Mouse (Mus musculus): Measurements from ENCODE around the gene Art2b. TPM values are rescaled to one million over a fixed set of nuclear protein-coding genes. Genes with fewer than 3 reads are reported as not detected.
"Not testable (repeated sequence)": the region's sequence is repeated elsewhere in the genome, so short reads cannot be mapped to it uniquely, and the experiment has no call there.

The Art2b gene
- polyA plus RNA-seq, 1 experiment from 2014 or later, result not detected

GRCm38 (mm10) chr7:101582012-101582411 lies 3.4 kb downstream of the Art2b start:
- WGBS, result 85% methylated on average over 7 of the region's 7 CpGs
- no peak overlapping the region for H3K27ac ChIP-seq (ENCODE audit: low read length)
- no peak overlapping the region for H3K9ac ChIP-seq (ENCODE audit: low read length)
- H3K9me3 ChIP-seq (replicated peaks; ENCODE audit: control insufficient read depth, low read length), result no peaks in the 10 kb centered on the region
- H3K4me1 ChIP-seq (ENCODE audit: control insufficient read depth, insufficient read depth, low read length), result no peaks in the 10 kb centered on the region
- no peak overlapping the region for H3K4me2 ChIP-seq (ENCODE audit: low read depth, low read length)
- no peaks in the 10 kb centered on the region for H3K36me3 ChIP-seq (ENCODE audit: control insufficient read depth, insufficient read depth, low read length)
- H3K4me3 ChIP-seq (replicated peaks; ENCODE audit: low read length), result no peak overlapping the region
- ATAC-seq (ENCODE audit: insufficient read depth, low FRiP score), result no peak
- H3K27me3 ChIP-seq (ENCODE audit: control insufficient read depth, insufficient read depth, low read length), result no peaks in the 10 kb centered on the region

GRCm38 (mm10) chr7:101580863-101581262 lies 4.5 kb downstream of the Art2b start:
- H3K36me3 ChIP-seq (ENCODE audit: control insufficient read depth, insufficient read depth, low read length); H3K4me2 ChIP-seq (ENCODE audit: low read depth, low read length); H3K27me3 ChIP-seq (ENCODE audit: control insufficient read depth, insufficient read depth, low read length); H3K4me1 ChIP-seq (ENCODE audit: control insufficient read depth, insufficient read depth, low read length); H3K9me3 ChIP-seq (replicated peaks; ENCODE audit: control insufficient read depth, low read length); H3K4me3 ChIP-seq (replicated peaks; ENCODE audit: low read length); ATAC-seq (ENCODE audit: insufficient read depth, low FRiP score); H3K9ac ChIP-seq (ENCODE audit: low read length); H3K27ac ChIP-seq (ENCODE audit: low read length): not testable (repeated sequence)
- 80% methylated on average over 3 of the region's 3 CpGs for WGBS

DNA sequence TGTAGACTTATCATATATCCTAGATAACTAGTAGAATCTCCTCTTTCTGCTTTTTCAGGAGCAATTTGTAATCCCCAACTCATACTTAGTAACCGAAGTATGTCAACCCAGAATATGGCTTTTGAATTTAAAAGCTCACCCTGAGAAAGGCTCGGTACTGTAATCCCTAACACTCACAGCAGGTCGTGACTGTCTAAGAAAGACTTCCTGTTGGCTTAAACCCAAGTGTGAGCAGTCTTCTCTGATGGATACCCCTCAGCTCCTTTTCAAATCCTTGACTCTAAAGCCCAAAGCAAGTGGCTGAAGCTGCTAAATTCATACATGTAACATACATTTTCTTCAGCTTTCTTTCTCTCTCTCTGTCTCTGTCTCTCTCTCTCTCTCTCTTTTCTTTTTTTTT lies 11.0 kb downstream of the Art2b start:
- no peaks in the 10 kb centered on the region for H3K4me1 ChIP-seq (ENCODE audit: control insufficient read depth, insufficient read depth, low read length)
- no peaks in the 10 kb centered on the region for H3K9me3 ChIP-seq (replicated peaks; ENCODE audit: control insufficient read depth, low read length)
- no peaks in the 10 kb centered on the region for H3K36me3 ChIP-seq (ENCODE audit: control insufficient read depth, insufficient read depth, low read length)
- ATAC-seq (ENCODE audit: insufficient read depth, low FRiP score), result no peak
- H3K4me2 ChIP-seq (ENCODE audit: low read depth, low read length), result no peak overlapping the region
- 32% methylated on average over 3 of the region's 3 CpGs for WGBS
- no peak overlapping the region for H3K4me3 ChIP-seq (replicated peaks; ENCODE audit: low read length)
- H3K27ac ChIP-seq (ENCODE audit: low read length), result no peak overlapping the region
- H3K27me3 ChIP-seq (ENCODE audit: control insufficient read depth, insufficient read depth, low read length), result no peaks in the 10 kb centered on the region
- no peak overlapping the region for H3K9ac ChIP-seq (ENCODE audit: low read length)

GRCm38 (mm10) chr7:101573636-101574035 lies 11.8 kb downstream of the Art2b start:
- not testable (repeated sequence) for H3K27ac ChIP-seq (ENCODE audit: low read length); H3K27me3 ChIP-seq (ENCODE audit: control insufficient read depth, insufficient read depth, low read length); H3K4me2 ChIP-seq (ENCODE audit: low read depth, low read length); H3K9ac ChIP-seq (ENCODE audit: low read length); H3K36me3 ChIP-seq (ENCODE audit: control insufficient read depth, insufficient read depth, low read length); H3K4me1 ChIP-seq (ENCODE audit: control insufficient read depth, insufficient read depth, low read length); ATAC-seq (ENCODE audit: insufficient read depth, low FRiP score); H3K4me3 ChIP-seq (replicated peaks; ENCODE audit: low read length); H3K9me3 ChIP-seq (replicated peaks; ENCODE audit: control insufficient read depth, low read length)
- WGBS, result 89% methylated on average over 10 of the region's 12 CpGs

DNA sequence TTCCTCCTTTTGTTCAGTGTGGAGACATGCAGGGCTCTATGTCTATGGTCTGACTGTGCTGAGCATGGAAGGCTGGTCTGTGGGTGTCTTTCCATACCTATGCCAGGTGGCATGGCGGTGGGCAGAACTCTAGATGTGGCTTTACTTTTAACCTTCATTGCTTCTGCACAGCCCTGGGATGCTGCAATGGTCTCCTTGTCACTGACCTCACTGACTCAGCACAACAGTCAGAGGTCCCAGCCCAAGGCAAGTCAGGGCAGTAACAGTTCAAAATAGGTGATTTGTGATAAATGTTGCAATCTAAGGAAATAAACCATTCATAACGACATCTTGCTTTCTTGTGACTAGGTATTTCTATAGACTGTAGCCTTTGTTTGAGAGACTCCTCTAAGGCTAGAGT lies 21.3 kb downstream of the Art2b start:
- no peaks in the 10 kb centered on the region for H3K9me3 ChIP-seq (replicated peaks; ENCODE audit: control insufficient read depth, low read length)
- WGBS, result 89% methylated on average over 2 of the region's 2 CpGs
- H3K4me3 ChIP-seq (replicated peaks; ENCODE audit: low read length), result no peak overlapping the region
- H3K4me1 ChIP-seq (ENCODE audit: control insufficient read depth, insufficient read depth, low read length), result no peaks in the 10 kb centered on the region
- H3K27ac ChIP-seq (ENCODE audit: low read length), result no peak overlapping the region
- no peak overlapping the region for H3K9ac ChIP-seq (ENCODE audit: low read length)
- H3K36me3 ChIP-seq (ENCODE audit: control insufficient read depth, insufficient read depth, low read length), result no peaks in the 10 kb centered on the region
- no peaks in the 10 kb centered on the region for H3K27me3 ChIP-seq (ENCODE audit: control insufficient read depth, insufficient read depth, low read length)
- ATAC-seq (ENCODE audit: insufficient read depth, low FRiP score), result no peak
- no peak overlapping the region for H3K4me2 ChIP-seq (ENCODE audit: low read depth, low read length)

- not testable (repeated sequence) for H3K9me3 ChIP-seq (replicated peaks; ENCODE audit: control insufficient read depth, low read length); H3K36me3 ChIP-seq (ENCODE audit: control insufficient read depth, insufficient read depth, low read length); H3K4me2 ChIP-seq (ENCODE audit: low read depth, low read length); H3K27me3 ChIP-seq (ENCODE audit: control insufficient read depth, insufficient read depth, low read length); H3K4me3 ChIP-seq (replicated peaks; ENCODE audit: low read length); H3K27ac ChIP-seq (ENCODE audit: low read length); H3K4me1 ChIP-seq (ENCODE audit: control insufficient read depth, insufficient read depth, low read length); ATAC-seq (ENCODE audit: insufficient read depth, low FRiP score); H3K9ac ChIP-seq (ENCODE audit: low read length)
- WGBS, result 50% methylated on average over 5 of the region's 5 CpGs
Observed at GRCm38 (mm10) chr7:101559393-101559792, 26.0 kb downstream of the Art2b start.

GRCm38 (mm10) chr7:101557391-101557790 lies 28.0 kb downstream of the Art2b start:
- 61% methylated on average over 1 of the region's 1 CpGs for WGBS

DNA sequence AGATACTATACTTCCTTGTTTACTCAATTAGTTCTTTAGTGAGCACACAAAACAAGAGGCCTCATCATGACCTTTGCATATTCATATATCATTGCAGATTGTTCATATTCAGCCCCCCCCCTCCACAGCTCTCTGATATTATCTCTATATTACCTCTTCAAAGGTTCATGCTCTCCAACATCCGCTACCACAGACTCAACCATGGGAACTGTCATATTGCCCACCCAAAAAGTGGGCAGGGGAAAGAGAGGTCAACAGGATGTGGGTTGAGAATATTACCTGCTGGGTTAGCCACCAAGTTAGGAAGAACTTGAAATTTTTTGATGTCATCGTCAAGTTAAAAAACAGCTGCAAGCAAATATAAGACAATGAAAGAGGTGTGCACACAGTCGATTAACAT lies 29.9 kb downstream of the Art2b start:
- H3K9me3 ChIP-seq (replicated peaks; ENCODE audit: control insufficient read depth, low read length); H3K4me3 ChIP-seq (replicated peaks; ENCODE audit: low read length); H3K27ac ChIP-seq (ENCODE audit: low read length); H3K4me2 ChIP-seq (ENCODE audit: low read depth, low read length); H3K9ac ChIP-seq (ENCODE audit: low read length); H3K27me3 ChIP-seq (ENCODE audit: control insufficient read depth, insufficient read depth, low read length); H3K4me1 ChIP-seq (ENCODE audit: control insufficient read depth, insufficient read depth, low read length); ATAC-seq (ENCODE audit: insufficient read depth, low FRiP score); H3K36me3 ChIP-seq (ENCODE audit: control insufficient read depth, insufficient read depth, low read length): not testable (repeated sequence)
- 86% methylated on average over 3 of the region's 3 CpGs for WGBS

More at GRCm38 (mm10) chr7:101557391-101557790, 28.0 kb downstream of the Art2b start:
- no peak for ATAC-seq (ENCODE audit: insufficient read depth, low FRiP score)
- Histone ChIP-seq H3K9ac (ENCODE audit: low read length) (no peak overlapping the region), H3K27ac (ENCODE audit: low read length) (no peak overlapping the region), H3K27me3 (ENCODE audit: control insufficient read depth, insufficient read depth, low read length) (no peaks in the 10 kb centered on the region), H3K36me3 (ENCODE audit: control insufficient read depth, insufficient read depth, low read length) (no peaks in the 10 kb centered on the region), H3K9me3 (replicated peaks; ENCODE audit: control insufficient read depth, low read length) (no peaks in the 10 kb centered on the region), H3K4me2 (ENCODE audit: low read depth, low read length) (no peak overlapping the region), H3K4me1 (ENCODE audit: control insufficient read depth, insufficient read depth, low read length) (no peaks in the 10 kb centered on the region), H3K4me3 (replicated peaks; ENCODE audit: low read length) (no peak overlapping the region)

- H3K4me3 ChIP-seq (replicated peaks; ENCODE audit: low read length), result no peak overlapping the region
- 88% methylated on average over 1 of the region's 1 CpGs for WGBS
- H3K4me2 ChIP-seq (ENCODE audit: low read depth, low read length), result no peak overlapping the region
- no peaks in the 10 kb centered on the region for H3K36me3 ChIP-seq (ENCODE audit: control insufficient read depth, insufficient read depth, low read length)
- no peak overlapping the region for H3K9ac ChIP-seq (ENCODE audit: low read length)
- H3K9me3 ChIP-seq (replicated peaks; ENCODE audit: control insufficient read depth, low read length), result no peaks in the 10 kb centered on the region
- no peak overlapping the region for H3K27ac ChIP-seq (ENCODE audit: low read length)
- no peaks in the 10 kb centered on the region for H3K27me3 ChIP-seq (ENCODE audit: control insufficient read depth, insufficient read depth, low read length)
- H3K4me1 ChIP-seq (ENCODE audit: control insufficient read depth, insufficient read depth, low read length), result no peaks in the 10 kb centered on the region
- no peak for ATAC-seq (ENCODE audit: insufficient read depth, low FRiP score)
Observed at GRCm38 (mm10) chr7:101551530-101551929, 33.9 kb downstream of the Art2b start.
